Mouse (Mus musculus) liver, postnatal 0 days (tissue): ENCODE measurements at regions not wholly inside any gene's neighbourhood (a gene's known extent, or its start where the extent isn't known, plus 50 kb on each side); places are given as distances from the start of the nearest gene placed in this dataset.

Source experiments
- CTCF ChIP-seq: sonication (generic); IDR thresholded peaks from 2 replicates; pipeline ENCODE4 v1.5.1; 2016; ENCODE audit warnings: antibody characterized with exemption, low read depth
- EP300 ChIP-seq: IDR thresholded peaks from 2 replicates; pipeline ENCODE4 v1.6.1; 2016; ENCODE audit warnings: antibody characterized with exemption, low read depth, mild to moderate bottlenecking

DNA sequence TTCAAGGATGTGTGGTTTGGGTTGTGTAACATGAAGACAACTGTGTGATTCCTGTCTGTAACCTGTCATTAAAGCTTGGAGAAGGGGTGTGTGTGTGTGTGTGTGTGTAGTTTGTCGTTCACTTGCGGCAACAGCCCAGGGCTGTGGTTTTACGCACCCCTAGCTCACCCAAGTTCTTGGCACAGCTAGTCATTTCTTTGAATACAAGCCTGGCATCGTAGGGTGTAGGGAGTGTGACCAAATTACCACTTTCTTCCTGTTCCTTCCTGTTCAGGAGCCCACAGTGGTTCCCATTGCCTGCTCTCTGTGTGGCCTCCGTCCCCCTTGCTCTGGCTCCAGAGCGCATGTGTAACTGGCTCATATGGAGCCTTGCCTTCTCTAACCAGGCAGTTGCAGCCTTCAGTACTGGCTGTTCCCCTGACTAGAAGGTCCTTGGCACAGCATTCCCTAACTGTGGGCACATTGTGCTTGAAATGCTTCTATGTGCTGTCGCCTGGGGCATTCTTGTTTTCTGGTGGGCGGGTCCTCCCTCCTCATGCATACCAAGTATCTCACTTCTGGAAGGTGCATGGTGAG is 167.4 kb upstream of the Ubr2 start:
- no peak for TF ChIP-seq CTCF
- no peak for TF ChIP-seq EP300
